Mouse (Mus musculus): ENCODE data around the gene Kirrel3.

Kirrel3 gene

GRCm38 (mm10) chr9:34485759-34486431, at the start of gene Kirrel3:
Gene Kirrel3 (plus strand): TSS chr9:34485894.
- DNase-seq (ENCODE audit: low spot score in 2 of 2) = peak in 1 of 2 experiments; percentile 17

- DNase-seq (ENCODE audit: low spot score in 2 of 2) = no peak
Observed at GRCm38 (mm10) chr9:34440721-34441120, 45.0 kb upstream of the Kirrel3 start.

- DNase-seq (ENCODE audit: low spot score in 2 of 2) = no peak
Observed at GRCm38 (mm10) chr9:34443950-34444349, 41.7 kb upstream of the Kirrel3 start.

DNA sequence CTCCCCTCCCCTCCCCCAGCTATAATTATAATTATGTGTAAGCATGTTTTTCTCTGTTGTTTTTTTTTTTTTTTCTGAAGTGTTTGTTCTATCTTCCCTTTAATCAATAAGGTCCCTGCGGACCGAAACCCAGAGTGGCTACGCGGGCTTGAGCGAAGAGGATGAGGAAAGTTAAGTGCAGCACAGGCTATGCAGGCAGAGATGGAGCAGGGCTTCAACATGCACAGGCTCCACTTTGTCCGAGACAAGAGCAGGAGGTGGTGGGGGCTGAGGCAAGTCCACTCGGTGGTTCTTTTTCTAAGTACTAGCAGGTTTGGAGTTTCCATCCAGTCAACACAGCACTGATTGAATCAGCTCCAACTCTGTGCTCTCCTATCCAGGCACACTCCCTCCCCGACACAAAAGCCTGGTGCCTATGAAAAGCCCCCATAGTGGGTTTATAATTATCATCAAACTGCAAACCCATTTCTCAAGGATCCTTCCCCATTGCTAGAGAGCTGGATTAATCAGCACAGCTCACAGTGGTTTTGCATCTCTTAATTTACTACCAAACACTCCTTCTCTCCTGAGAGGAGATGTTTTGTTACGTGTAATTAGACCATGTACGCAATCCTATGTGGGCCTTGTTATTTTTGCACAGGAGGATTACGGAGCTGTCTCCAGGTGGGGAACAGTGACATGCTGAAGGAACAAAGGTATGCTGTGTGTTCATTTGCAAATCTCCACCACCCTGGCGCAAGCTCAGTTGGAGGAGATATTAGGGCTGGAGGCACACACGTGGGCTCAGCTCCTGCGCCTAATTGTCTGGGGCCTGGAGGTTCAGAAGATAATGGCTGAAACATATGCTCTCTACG, 39.0 kb upstream of the Kirrel3 start:
- DNase-seq (ENCODE audit: low spot score in 2 of 2) = no peak

- no peak for DNase-seq (ENCODE audit: low spot score in 2 of 2)
Observed at GRCm38 (mm10) chr9:34447736-34448135, 38.0 kb upstream of the Kirrel3 start.

DNA sequence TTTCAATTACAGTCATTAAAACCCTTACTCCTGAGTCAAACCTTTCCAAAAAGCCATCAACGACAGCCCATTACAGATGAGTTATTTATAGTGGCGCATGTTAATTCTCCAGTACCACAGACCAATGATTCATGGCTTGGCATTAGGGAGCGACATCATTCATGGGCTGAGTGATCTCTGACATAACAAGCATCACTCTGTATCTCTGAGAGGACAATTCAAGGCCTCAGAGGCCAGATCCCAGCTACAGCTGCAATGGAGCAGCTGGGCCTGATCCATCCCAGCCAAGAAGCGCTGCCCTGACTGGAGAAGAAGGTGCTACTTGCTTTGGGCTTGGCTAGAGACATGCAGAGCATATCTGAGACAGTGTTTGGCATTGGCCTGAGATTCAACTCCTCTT, 37.2 kb upstream of the Kirrel3 start:
- DNase-seq (ENCODE audit: low spot score in 2 of 2) = no peak

GRCm38 (mm10) chr9:34458189-34458588, 27.5 kb upstream of the Kirrel3 start:
- no peak for DNase-seq (ENCODE audit: low spot score in 2 of 2)

- DNase-seq (ENCODE audit: low spot score in 2 of 2) = no peak
Observed at GRCm38 (mm10) chr9:34459968-34460367, 25.7 kb upstream of the Kirrel3 start.

DNA sequence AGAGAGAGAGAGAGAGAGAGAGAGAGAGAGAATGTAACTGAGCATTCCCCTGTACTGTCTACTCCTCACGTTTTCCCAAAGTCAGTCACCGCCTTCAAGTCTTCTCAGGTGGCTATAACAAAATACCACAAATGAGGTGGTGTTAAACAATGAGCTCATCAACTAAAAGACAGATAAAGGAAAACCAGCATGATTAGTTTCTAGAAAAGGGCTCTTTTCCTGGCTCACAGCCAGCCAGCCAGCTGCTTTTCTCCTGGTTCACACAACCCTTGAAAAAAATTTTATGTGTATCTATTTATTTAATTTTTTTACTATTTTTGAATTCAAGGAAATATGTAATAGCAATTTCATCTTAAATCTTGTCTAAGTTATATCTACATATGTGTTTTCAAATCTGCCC, 22.0 kb upstream of the Kirrel3 start:
- DNase-seq (ENCODE audit: low spot score in 2 of 2) = no peak

DNA sequence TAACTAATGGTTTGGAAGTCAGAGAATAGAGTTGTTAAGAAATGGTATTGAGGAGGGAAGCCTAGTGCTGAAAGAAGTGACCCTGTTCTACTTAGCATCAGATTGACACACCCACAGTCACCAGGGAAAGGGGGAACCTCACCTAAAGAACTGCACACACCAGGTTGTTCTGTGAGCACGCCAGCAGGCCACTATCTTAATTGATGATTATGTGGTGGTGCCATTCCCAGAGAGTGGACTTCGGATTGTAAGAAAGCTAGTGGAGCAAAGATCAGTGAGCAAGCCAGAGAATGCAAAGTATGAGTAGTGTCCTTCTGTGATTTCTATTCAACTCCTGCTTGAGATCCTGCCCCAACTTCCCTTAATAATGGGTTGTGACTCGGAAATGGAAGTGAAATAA, 19.6 kb upstream of the Kirrel3 start:
- DNase-seq (ENCODE audit: low spot score in 2 of 2) = no peak

- no peak for DNase-seq (ENCODE audit: low spot score in 2 of 2)
Observed at GRCm38 (mm10) chr9:34469180-34469579, 16.5 kb upstream of the Kirrel3 start.

- no peak for DNase-seq (ENCODE audit: low spot score in 2 of 2)
Observed at GRCm38 (mm10) chr9:34476206-34476605, 9.5 kb upstream of the Kirrel3 start.

- DNase-seq (ENCODE audit: low spot score in 2 of 2) = no peak
Observed at GRCm38 (mm10) chr9:34478494-34478893, 7.2 kb upstream of the Kirrel3 start.

GRCm38 (mm10) chr9:34483236-34483635, 2.5 kb upstream of the Kirrel3 start:
- DNase-seq (ENCODE audit: low spot score in 2 of 2) = no peak

GRCm38 (mm10) chr9:34484665-34485064, 1.0 kb upstream of the Kirrel3 start:
- no peak for DNase-seq (ENCODE audit: low spot score in 2 of 2)

DNA sequence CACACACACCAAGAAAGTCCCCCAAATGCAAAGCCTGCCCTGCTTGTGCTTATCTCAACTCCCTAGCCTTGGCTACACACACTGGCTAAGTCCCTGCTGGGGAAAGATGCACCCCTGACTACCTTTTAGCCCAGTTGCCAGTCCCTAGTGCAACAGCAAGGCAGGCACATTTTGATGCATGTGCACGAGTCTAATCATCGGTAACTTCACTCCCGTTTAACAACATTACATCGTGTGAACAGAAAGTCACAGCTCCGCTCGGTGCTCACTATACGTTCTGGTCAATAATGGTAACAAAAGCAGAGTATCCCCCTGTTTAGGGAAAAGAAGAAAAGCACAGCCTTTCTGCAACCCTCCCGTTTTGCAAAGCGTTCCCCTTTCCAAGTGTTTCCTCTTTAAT, 2.6 kb downstream of the Kirrel3 start:
- DNase-seq (ENCODE audit: low spot score in 2 of 2) = no peak

DNA sequence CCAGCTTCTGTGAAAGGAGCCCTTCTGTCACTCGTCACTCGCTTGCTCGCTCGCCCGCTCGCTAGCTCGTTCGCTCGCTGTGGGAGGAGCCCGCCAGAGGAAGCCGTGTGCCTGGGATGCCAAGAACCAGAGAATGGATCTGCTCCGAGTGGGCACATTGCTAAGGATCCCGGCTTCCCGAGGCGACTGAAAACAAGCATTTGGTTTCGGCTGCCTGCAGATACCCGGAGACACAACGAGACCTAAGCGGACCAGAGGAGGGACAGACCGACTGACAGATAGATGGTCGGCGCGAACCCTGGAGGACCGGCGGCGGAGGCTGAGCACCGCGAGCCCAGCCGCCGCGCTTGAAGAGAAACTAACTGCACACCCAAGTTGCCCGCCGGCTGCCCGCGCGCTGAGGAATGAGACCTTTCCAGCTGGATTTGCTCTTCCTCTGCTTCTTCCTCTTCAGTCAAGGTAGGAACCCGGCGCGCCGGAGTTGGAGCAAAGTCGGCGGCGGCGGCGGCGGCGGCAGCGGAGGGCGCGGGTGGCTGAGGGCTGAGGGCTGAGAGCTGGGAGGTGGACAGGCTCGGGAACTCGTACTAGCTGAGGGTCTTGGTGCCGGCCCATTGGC, 3.1 kb downstream of the Kirrel3 start:
- no peak for DNase-seq (ENCODE audit: low spot score in 2 of 2)

DNA sequence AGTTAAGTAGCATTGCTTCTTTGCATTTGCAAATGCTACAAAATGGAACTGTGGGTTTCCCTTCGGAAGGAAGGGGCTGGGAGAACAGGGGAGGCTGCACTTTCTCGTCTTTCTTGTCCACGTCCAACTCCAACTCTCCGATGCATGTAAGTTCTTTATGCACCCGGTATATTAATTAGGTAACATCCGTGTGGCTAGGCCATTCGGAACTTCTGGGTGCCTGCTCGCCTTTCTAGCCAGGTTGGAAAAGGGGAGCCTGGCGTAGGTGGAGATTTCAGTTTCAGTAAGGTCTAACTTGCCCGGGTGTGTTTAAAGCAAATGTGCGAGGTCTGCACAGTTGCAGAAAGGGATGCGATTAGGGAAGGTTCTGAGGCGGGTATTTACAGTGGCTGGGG, 3.6 kb downstream of the Kirrel3 start:
- no peak for DNase-seq (ENCODE audit: low spot score in 2 of 2)

- DNase-seq (ENCODE audit: low spot score in 2 of 2) = no peak
Observed at GRCm38 (mm10) chr9:34489760-34490159, 4.1 kb downstream of the Kirrel3 start.

DNA sequence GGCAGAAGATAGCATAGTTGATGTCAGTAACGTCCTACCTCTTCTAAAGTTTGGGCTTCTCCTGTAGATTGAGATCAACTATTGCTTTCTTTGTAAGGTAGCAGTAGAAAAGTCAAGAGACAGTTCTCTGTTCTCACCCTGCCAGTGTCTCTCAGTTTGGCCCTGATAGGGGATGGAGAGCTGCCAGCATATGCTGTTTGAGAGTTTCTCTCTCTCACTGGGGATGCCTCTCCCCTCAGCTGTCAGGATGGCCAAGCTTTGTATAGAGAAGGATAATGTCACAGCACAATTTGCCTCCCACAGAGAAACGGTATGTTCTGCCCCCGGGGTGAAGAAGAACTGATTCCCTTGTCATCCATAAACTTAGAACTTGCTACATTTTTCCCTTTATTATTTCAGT, 6.4 kb downstream of the Kirrel3 start:
- DNase-seq (ENCODE audit: low spot score in 2 of 2) = no peak

DNA sequence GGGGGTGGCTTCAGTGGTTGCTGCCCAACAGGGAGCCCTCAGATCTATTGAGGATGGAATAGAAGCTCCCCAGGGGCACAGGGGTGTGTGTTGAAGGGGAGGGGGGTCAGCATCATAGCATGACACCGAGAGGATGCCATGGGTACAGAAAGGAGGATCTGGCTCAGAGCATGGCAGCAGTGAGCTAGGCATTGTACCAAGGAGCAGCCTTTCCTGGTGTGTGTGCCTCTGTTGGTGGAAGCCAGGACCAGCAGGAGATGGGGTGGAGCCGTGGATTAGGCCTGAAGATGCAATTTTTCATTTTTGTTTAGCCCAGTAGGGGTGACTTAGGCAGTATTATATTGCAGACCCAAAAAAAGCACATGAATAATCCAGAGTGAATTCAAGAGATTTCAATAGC, 7.9 kb downstream of the Kirrel3 start:
- no peak for DNase-seq (ENCODE audit: low spot score in 2 of 2)

DNA sequence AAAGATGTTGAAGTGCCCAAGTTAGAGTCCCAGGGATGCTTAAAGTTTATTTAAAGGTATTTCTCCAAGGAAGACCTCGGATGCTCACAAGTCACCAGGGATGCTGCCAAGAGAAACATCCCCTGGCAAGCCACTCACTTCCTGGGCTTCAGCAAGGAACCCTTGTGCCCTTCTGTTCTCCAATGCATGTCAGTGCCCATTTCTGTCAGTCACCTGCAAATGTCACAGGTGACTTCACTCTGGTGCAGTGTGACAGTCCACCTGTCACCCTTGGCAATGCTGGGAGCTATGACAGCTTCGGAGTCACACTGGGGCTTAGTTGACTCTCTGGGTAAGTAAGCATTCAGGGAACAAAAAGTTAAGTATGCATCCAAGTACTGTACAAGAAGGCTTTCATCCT, 12.4 kb downstream of the Kirrel3 start:
- no peak for DNase-seq (ENCODE audit: low spot score in 2 of 2)

GRCm38 (mm10) chr9:34498651-34499050, 13.0 kb downstream of the Kirrel3 start:
- DNase-seq (ENCODE audit: low spot score in 2 of 2) = peak; percentile 22 to 63

All from spleen, postnatal 10 days (tissue).